Mouse (Mus musculus): ENCODE data around the gene Gm28551.

GRCm38 (mm10) chr1:53341071-53341470 is 11.4 kb downstream of the Gm28551 start:
- no peak for TF ChIP-seq TAL1 (IDR thresholded peaks at IDR 0.05; ENCODE audit: low read length)
- TF ChIP-seq GATA1 (IDR thresholded peaks at IDR 0.05; ENCODE audit: low read length) = no peak

All from erythroblast, embryonic 14.5 days (primary cell).